Mouse (Mus musculus): ENCODE measurements around the gene Tmem179b. TPM values are rescaled to one million over a fixed set of nuclear protein-coding genes. Genes with fewer than 3 reads are reported as not detected.

Tmem179b gene
- total and polyA plus RNA-seq, 2 experiments from 2014 or later, result 19.6 to 22.6 TPM

GRCm38 (mm10) chr19:8763276-8763675 lies 11.0 kb downstream of the Tmem179b start:
- 91% methylated on average over 4 of the region's 4 CpGs for WGBS
- DNase-seq (no peak), ATAC-seq (no peak)
- 0 out of 2 replicates have a peak, but pooled peaks cover 5% of the 10 kb centered on the region for H3K9me3 ChIP-seq (ENCODE audit: low read length)
- H3K36me3 ChIP-seq (ENCODE audit: insufficient read depth), result peaks cover 63% of the 10 kb centered on the region
- no peaks in the 10 kb centered on the region for H3K27me3 ChIP-seq (ENCODE audit: insufficient read depth, low read length)
- no peak overlapping the region for H3K4me3 ChIP-seq (ENCODE audit: low read depth, low read length)
- H3K27ac ChIP-seq (ENCODE audit: low read depth, low read length), result no peak overlapping the region
- no peak for TF ChIP-seq CTCF (IDR thresholded peaks at IDR 0.05; ENCODE audit: low read depth)
- peaks cover 6% of the 10 kb centered on the region for H3K4me1 ChIP-seq (ENCODE audit: insufficient read depth)
- H3K9ac ChIP-seq, result no peak overlapping the region
- no peak overlapping the region for H3K4me2 ChIP-seq (ENCODE audit: low read depth)

- H3K4me3 ChIP-seq (ENCODE audit: low read depth, low read length), result no peak overlapping the region
- 0 out of 2 replicates have a peak, but pooled peaks cover 5% of the 10 kb centered on the region for H3K9me3 ChIP-seq (ENCODE audit: low read length)
- H3K4me2 ChIP-seq (ENCODE audit: low read depth), result no peak overlapping the region
- no peaks in the 10 kb centered on the region for H3K27me3 ChIP-seq (ENCODE audit: insufficient read depth, low read length)
- TF ChIP-seq CTCF (IDR thresholded peaks at IDR 0.05; ENCODE audit: low read depth), result peak; percentile 4; the same call in 1 of the 2 replicates
- 90% methylated on average over 2 of the region's 2 CpGs for WGBS
- H3K36me3 ChIP-seq (ENCODE audit: insufficient read depth), result peaks cover 38% of the 10 kb centered on the region
- peaks cover 15% of the 10 kb centered on the region for H3K4me1 ChIP-seq (ENCODE audit: insufficient read depth)
- H3K27ac ChIP-seq (ENCODE audit: low read depth, low read length), result no peak overlapping the region
- DNase-seq (no peak), ATAC-seq (no peak)
- no peak overlapping the region for H3K9ac ChIP-seq
Measured at GRCm38 (mm10) chr19:8760757-8761156, 13.5 kb downstream of the Tmem179b start.

- H3K4me1 ChIP-seq (ENCODE audit: insufficient read depth), result peaks cover 16% of the 10 kb centered on the region
- ATAC-seq (no peak), DNase-seq (no peak)
- no peak overlapping the region for H3K27ac ChIP-seq (ENCODE audit: low read depth, low read length)
- no peaks in the 10 kb centered on the region for H3K27me3 ChIP-seq (ENCODE audit: insufficient read depth, low read length)
- H3K36me3 ChIP-seq (ENCODE audit: insufficient read depth), result peaks cover 27% of the 10 kb centered on the region
- H3K4me3 ChIP-seq (ENCODE audit: low read depth, low read length), result no peak overlapping the region
- H3K9me3 ChIP-seq (ENCODE audit: low read length), result no peaks in the 10 kb centered on the region
- no peak overlapping the region for H3K4me2 ChIP-seq (ENCODE audit: low read depth)
- WGBS, result 88% methylated on average over 2 of the region's 2 CpGs
- TF ChIP-seq CTCF (IDR thresholded peaks at IDR 0.05; ENCODE audit: low read depth), result no peak
- no peak overlapping the region for H3K9ac ChIP-seq
Measured at GRCm38 (mm10) chr19:8758899-8759298, 15.4 kb downstream of the Tmem179b start.

- no peak for TF ChIP-seq CTCF (IDR thresholded peaks at IDR 0.05; ENCODE audit: low read depth)
- Histone ChIP-seq H3K27me3 (ENCODE audit: insufficient read depth, low read length) (no peaks in the 10 kb centered on the region), H3K9ac (peak overlapping the region; percentile 92), H3K27ac (ENCODE audit: low read depth, low read length) (peak overlapping the region; percentile 89), H3K4me1 (ENCODE audit: insufficient read depth) (peaks cover 16% of the 10 kb centered on the region), H3K4me2 (ENCODE audit: low read depth) (peak overlapping the region; percentile 63), H3K4me3 (ENCODE audit: low read depth, low read length) (peak overlapping the region; percentile 93), H3K36me3 (ENCODE audit: insufficient read depth) (peaks cover 22% of the 10 kb centered on the region), H3K9me3 (ENCODE audit: low read length) (no peaks in the 10 kb centered on the region)
- 4% methylated on average over 14 of the region's 14 CpGs for WGBS
- ATAC-seq, result no peak
- peak; percentile 21 for DNase-seq
Measured at GRCm38 (mm10) chr19:8757471-8757998, 16.7 kb downstream of the Tmem179b start.

GRCm38 (mm10) chr19:8756635-8757387 lies 17.5 kb downstream of the Tmem179b start, which contains the start of gene Nxf1:
Gene Nxf1, plus strand, starts transcription at chr19:8757073.
- Histone ChIP-seq H3K9ac (peak within 1 kb of the TSS; percentile 92), H3K36me3 (ENCODE audit: insufficient read depth) (peaks cover 21% of the 10 kb centered on the region), H3K27me3 (ENCODE audit: insufficient read depth, low read length) (no peaks in the 10 kb centered on the region), H3K4me1 (ENCODE audit: insufficient read depth) (peaks cover 16% of the 10 kb centered on the region), H3K27ac (ENCODE audit: low read depth, low read length) (peak within 1 kb of the TSS; percentile 89), H3K4me2 (ENCODE audit: low read depth) (peak within 1 kb of the TSS; percentile 63), H3K9me3 (ENCODE audit: low read length) (no peaks in the 10 kb centered on the region), H3K4me3 (ENCODE audit: low read depth, low read length) (peak within 1 kb of the TSS; percentile 93)
- 2% methylated on average over 75 of the region's 75 CpGs for WGBS
- ATAC-seq, result peak; percentile 96
- TF ChIP-seq CTCF (IDR thresholded peaks at IDR 0.05; ENCODE audit: low read depth), result peak; percentile 26; the same call in 1 of the 2 replicates
- peak; percentile 95 for DNase-seq

GRCm38 (mm10) chr19:8755652-8756051 lies 18.6 kb downstream of the Tmem179b start:
- WGBS, result 83% methylated on average over 3 of the region's 3 CpGs
- peaks cover 30% of the 10 kb centered on the region for H3K36me3 ChIP-seq (ENCODE audit: insufficient read depth)
- H3K27me3 ChIP-seq (ENCODE audit: insufficient read depth, low read length), result no peaks in the 10 kb centered on the region
- H3K9me3 ChIP-seq (ENCODE audit: low read length), result no peaks in the 10 kb centered on the region
- peak overlapping the region; percentile 63; the same call in 1 of the 2 replicates for H3K4me2 ChIP-seq (ENCODE audit: low read depth)
- no peak overlapping the region for H3K27ac ChIP-seq (ENCODE audit: low read depth, low read length)
- H3K4me3 ChIP-seq (ENCODE audit: low read depth, low read length), result no peak overlapping the region
- no peak for DNase-seq
- no peak overlapping the region for H3K9ac ChIP-seq
- peaks cover 16% of the 10 kb centered on the region for H3K4me1 ChIP-seq (ENCODE audit: insufficient read depth)
- TF ChIP-seq CTCF (IDR thresholded peaks at IDR 0.05; ENCODE audit: low read depth), result no peak
- ATAC-seq, result no peak

GRCm38 (mm10) chr19:8747368-8747767 lies 26.9 kb downstream of the Tmem179b start:
- Histone ChIP-seq H3K9ac (no peak overlapping the region), H3K4me2 (ENCODE audit: low read depth) (no peak overlapping the region), H3K27me3 (ENCODE audit: insufficient read depth, low read length) (no peaks in the 10 kb centered on the region), H3K4me3 (ENCODE audit: low read depth, low read length) (no peak overlapping the region), H3K36me3 (ENCODE audit: insufficient read depth) (peaks cover 75% of the 10 kb centered on the region), H3K9me3 (ENCODE audit: low read length) (no peaks in the 10 kb centered on the region), H3K27ac (ENCODE audit: low read depth, low read length) (no peak overlapping the region), H3K4me1 (ENCODE audit: insufficient read depth) (peaks cover 5% of the 10 kb centered on the region)
- TF ChIP-seq CTCF (IDR thresholded peaks at IDR 0.05; ENCODE audit: low read depth), result peak; percentile 43
- ATAC-seq, result 0 out of 2 replicates have a peak, but pooled peaks have one; percentile 20
- DNase-seq, result no peak
- WGBS, result 73% methylated on average over 2 of the region's 2 CpGs
